Mouse (Mus musculus): Measurements from ENCODE around the gene Zbtb20.

Gene Zbtb20

GRCm38 (mm10) chr16:43574006-43574764, 698.5 kb downstream of the Zbtb20 start:
- DNase-seq = peak; percentile 93

GRCm38 (mm10) chr16:43575066-43575465, 699.4 kb downstream of the Zbtb20 start:
- no peak for DNase-seq

- no peak for DNase-seq
Measured at GRCm38 (mm10) chr16:43575507-43575906, 699.8 kb downstream of the Zbtb20 start.

GRCm38 (mm10) chr16:43577399-43577798, 701.7 kb downstream of the Zbtb20 start:
- DNase-seq = peak in 1 of 2 experiments; percentile 41

- no peak for DNase-seq
Measured at GRCm38 (mm10) chr16:43578351-43578750, 702.7 kb downstream of the Zbtb20 start.

GRCm38 (mm10) chr16:43579111-43579510, 703.4 kb downstream of the Zbtb20 start:
- peak; percentile 85 to 88 for DNase-seq

- DNase-seq = no peak
Measured at GRCm38 (mm10) chr16:43580321-43580822, 704.7 kb downstream of the Zbtb20 start.

- DNase-seq = no peak
Measured at GRCm38 (mm10) chr16:43581551-43581950, 705.9 kb downstream of the Zbtb20 start.

- no peak for DNase-seq
Measured at GRCm38 (mm10) chr16:43586859-43587429, 711.3 kb downstream of the Zbtb20 start.

GRCm38 (mm10) chr16:43590704-43591493, 715.2 kb downstream of the Zbtb20 start:
- DNase-seq = no peak

- DNase-seq = no peak
Measured at GRCm38 (mm10) chr16:43592062-43592461, 716.4 kb downstream of the Zbtb20 start.

- peak in 1 of 2 experiments; percentile 40 for DNase-seq
Measured at GRCm38 (mm10) chr16:43592801-43593200, 717.1 kb downstream of the Zbtb20 start.

GRCm38 (mm10) chr16:43597375-43598060, 721.8 kb downstream of the Zbtb20 start:
- DNase-seq = peak in 1 of 2 experiments; percentile 29

- DNase-seq = no peak
Measured at GRCm38 (mm10) chr16:43599707-43600106, 724.0 kb downstream of the Zbtb20 start.

GRCm38 (mm10) chr16:43602573-43602972, 726.9 kb downstream of the Zbtb20 start:
- DNase-seq = no peak

GRCm38 (mm10) chr16:43603591-43604141, 728.0 kb downstream of the Zbtb20 start:
- DNase-seq = no peak

GRCm38 (mm10) chr16:43604399-43605013, 728.8 kb downstream of the Zbtb20 start:
- DNase-seq = no peak

- no peak for DNase-seq
Measured at GRCm38 (mm10) chr16:43607086-43607485, 731.4 kb downstream of the Zbtb20 start.

- peak in 1 of 2 experiments; percentile 38 for DNase-seq
Measured at GRCm38 (mm10) chr16:43608066-43608465, 732.4 kb downstream of the Zbtb20 start.

- no peak for DNase-seq
Measured at GRCm38 (mm10) chr16:43610375-43610774, 734.7 kb downstream of the Zbtb20 start.

- no peak for DNase-seq
Measured at GRCm38 (mm10) chr16:43616348-43616747, 740.7 kb downstream of the Zbtb20 start.

- no peak for DNase-seq
Measured at GRCm38 (mm10) chr16:43617346-43617745, 741.7 kb downstream of the Zbtb20 start.
